Mouse (Mus musculus) embryo, embryonic 10.5 days (tissue): ENCODE results near the gene Plod3.
"Not testable (repeated sequence)": the region's sequence is repeated elsewhere in the genome, so short reads cannot be mapped to it uniquely, and the experiment has no call there.

Experiments used
- DNase-seq: peaks from one replicate; pipeline ENCODE4 v3.0.0-alpha.2; 2015; ENCODE audit warnings: low spot score

Plod3 gene

GRCm38 (mm10) chr5:136986695-136987137, at the start of gene Plod3:
Gene Plod3 (plus strand): TSS chr5:136987019.
- DNase-seq = peak; percentile 100

- no peak for DNase-seq
These were observed 49.2 kb upstream of the Plod3 start for GRCm38 (mm10) chr5:136937621-136938020.

GRCm38 (mm10) chr5:136939284-136939683, 47.5 kb upstream of the Plod3 start:
- DNase-seq = no peak

- DNase-seq = not testable (repeated sequence)
These were observed 46.8 kb upstream of the Plod3 start for GRCm38 (mm10) chr5:136940029-136940428.

- no peak for DNase-seq
These were observed 45.8 kb upstream of the Plod3 start for GRCm38 (mm10) chr5:136940845-136941560.

GRCm38 (mm10) chr5:136942781-136943180, 44.0 kb upstream of the Plod3 start:
- peak; percentile 14 for DNase-seq

- DNase-seq = no peak
These were observed 43.4 kb upstream of the Plod3 start for GRCm38 (mm10) chr5:136943382-136943781.

- no peak for DNase-seq
These were observed 41.7 kb upstream of the Plod3 start for GRCm38 (mm10) chr5:136945084-136945483.

- no peak for DNase-seq
These were observed 38.9 kb upstream of the Plod3 start for GRCm38 (mm10) chr5:136947874-136948273.

- DNase-seq = not testable (repeated sequence)
These were observed 37.1 kb upstream of the Plod3 start for GRCm38 (mm10) chr5:136949551-136950336.

GRCm38 (mm10) chr5:136950521-136950920, 36.3 kb upstream of the Plod3 start:
- DNase-seq = no peak

GRCm38 (mm10) chr5:136952153-136952552, 34.7 kb upstream of the Plod3 start:
- no peak for DNase-seq

GRCm38 (mm10) chr5:136953015-136953414, 33.8 kb upstream of the Plod3 start, which contains the start of gene Fis1:
Gene Fis1 (plus strand): TSS chr5:136953275.
- peak; percentile 99 for DNase-seq

- peak; percentile 25 for DNase-seq
These were observed 33.3 kb upstream of the Plod3 start for GRCm38 (mm10) chr5:136953440-136953951.

- DNase-seq = no peak
These were observed 31.2 kb upstream of the Plod3 start for GRCm38 (mm10) chr5:136955622-136956021.

GRCm38 (mm10) chr5:136957250-136957649, 29.6 kb upstream of the Plod3 start:
- no peak for DNase-seq

- DNase-seq = no peak
These were observed 27.7 kb upstream of the Plod3 start for GRCm38 (mm10) chr5:136958991-136959605.

GRCm38 (mm10) chr5:136960053-136960452, 26.8 kb upstream of the Plod3 start:
- DNase-seq = no peak

- no peak for DNase-seq
These were observed 25.4 kb upstream of the Plod3 start for GRCm38 (mm10) chr5:136961334-136961982.

- DNase-seq = peak; percentile 96
These were observed 24.8 kb upstream of the Plod3 start for GRCm38 (mm10) chr5:136961983-136962461.

GRCm38 (mm10) chr5:136962501-136962900, 24.3 kb upstream of the Plod3 start:
- peak; percentile 90 for DNase-seq
